Mouse (Mus musculus): ENCODE measurements around the gene Camk1d. TPM values are rescaled to one million over a fixed set of nuclear protein-coding genes. Genes with fewer than 3 reads are reported as not detected.

Camk1d gene
- polyA plus RNA-seq, 3 experiments from 2014 or later: 8.0 to 13.0 (median 9.3) TPM

DNA sequence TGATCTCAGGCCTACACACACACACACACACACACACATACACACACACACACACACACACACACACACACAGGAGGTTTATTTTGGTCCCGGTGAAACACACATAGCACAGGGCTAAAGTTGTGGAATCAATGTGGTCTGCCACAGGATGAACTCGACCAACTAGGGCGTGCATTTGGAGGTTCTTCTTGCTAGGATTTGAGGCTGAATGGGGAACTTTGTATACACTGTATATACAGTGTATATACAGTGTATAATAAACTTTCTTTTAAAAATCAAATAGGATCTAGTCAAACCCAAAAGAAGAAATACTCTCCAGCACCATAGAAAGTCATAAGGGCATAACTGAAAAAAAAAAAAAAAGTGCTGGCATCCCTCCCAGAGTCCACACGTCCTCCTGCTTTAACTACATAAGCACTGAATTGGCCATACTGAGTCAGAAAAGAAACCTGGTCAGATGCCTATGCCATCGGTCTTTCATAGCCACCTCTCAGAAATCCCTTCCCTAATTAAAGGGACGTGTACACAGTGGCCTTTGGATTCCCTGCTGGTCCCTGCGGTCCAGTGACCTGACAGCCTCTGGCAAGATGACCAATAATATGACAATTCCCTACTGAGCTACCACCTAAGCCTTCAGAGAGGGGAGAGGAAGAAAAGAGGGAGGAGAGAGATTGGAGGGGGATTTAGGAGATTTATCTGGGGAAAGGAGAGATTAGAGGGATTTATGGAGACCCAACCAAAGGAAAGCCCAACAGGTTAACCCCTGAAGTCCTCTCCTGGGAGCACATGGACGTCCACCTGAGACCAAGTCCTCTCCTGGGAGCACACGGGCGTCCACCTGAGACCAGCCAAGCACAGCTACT lies 6.2 kb downstream of the Camk1d start:
- ATAC-seq: no peak

DNA sequence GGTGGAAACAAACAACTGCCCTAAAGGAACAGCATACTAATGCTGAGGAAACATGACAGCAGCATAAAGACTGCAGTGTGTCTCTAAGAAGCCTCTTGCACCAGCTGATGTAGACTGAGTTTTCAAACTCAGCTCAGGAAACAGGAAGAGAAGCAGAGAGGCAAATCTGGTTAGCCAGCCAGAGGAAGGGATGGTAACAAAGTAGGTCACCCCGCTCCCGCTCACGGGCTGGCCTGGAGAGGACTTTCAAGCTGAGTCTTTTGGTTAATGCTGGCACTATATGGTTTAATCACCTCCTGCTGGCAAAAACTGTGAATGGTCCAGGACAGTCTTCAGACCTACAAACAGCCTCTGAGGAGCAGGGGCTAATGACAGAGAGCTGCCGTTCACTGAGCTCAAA lies 7.7 kb downstream of the Camk1d start:
- ATAC-seq: peak; percentile 72

DNA sequence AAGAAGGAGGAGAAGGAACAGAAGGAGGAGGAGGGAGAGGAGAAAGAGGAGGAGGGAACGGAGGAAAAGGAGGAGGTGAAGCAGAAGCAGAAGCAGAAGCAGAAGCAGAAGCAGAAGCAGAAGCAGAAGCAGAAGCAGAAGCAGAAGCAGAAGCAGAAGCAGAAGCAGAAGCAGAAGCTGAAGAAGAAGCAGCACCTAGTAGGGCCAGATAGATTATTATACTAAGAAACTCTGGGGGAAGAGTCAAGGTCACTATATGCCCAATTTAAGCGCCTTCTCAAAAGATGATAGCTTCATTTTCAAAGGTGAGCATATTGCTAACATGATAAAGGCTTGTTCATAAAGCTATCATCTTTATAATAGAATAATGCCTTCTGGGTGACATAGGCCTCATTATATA lies 11.9 kb downstream of the Camk1d start:
- ATAC-seq: no peak

DNA sequence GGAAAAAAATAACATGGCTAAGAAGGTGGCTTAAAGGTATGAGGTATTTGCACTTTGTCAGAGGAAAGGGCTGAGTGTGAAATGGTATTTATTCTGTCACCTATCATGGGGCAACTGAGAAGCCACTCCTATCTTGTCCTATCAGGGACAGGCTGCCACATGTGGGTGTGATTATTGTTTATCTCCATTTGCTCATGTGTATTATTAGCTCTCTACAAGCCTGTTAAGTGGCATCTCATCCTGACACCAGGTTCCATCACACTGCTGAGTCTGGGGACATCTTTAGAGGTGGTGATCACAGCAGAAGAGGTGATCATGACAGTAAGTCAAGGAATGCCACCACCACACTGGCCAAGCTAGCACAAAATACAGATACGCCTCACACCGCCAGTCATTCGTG lies 13.4 kb downstream of the Camk1d start:
- ATAC-seq: no peak

DNA sequence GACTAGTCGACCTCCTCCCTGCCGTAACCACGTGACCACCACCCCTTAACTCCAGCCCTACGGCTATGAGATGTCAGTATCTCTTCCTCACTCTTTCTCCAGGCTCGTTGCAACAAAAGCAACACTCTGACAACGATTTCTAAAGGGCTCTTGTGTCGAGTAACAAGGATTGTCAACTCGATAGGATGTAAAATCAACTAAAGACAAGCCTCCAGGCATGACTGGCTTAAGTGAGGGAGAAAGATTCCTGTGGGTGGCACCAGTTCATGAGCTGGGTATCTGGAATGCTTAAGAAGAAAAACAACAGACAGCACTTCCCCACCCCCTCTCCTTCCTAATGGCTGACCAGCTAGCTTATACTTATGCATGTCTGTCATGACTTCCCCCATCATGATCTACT lies 15.9 kb downstream of the Camk1d start:
- ATAC-seq: no peak

DNA sequence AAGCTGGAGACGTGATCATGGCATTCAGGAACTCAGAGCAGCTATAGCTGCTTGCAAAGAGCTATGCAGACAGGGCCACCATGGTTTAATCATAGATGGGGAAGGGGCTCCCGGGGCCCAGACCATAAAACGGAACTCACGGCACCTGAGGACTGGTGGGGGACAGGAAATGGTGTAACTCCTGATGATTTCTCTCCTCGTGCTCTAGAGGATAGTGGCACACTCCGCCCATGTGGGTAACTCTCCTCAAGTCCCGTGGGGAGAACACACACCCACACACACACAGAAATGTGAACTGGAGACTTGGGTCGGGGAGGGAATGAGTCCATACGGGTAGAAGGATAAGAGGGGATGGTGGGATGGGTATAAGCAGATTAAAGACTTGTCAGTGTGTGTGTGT lies 20.2 kb downstream of the Camk1d start:
- ATAC-seq: no peak

DNA sequence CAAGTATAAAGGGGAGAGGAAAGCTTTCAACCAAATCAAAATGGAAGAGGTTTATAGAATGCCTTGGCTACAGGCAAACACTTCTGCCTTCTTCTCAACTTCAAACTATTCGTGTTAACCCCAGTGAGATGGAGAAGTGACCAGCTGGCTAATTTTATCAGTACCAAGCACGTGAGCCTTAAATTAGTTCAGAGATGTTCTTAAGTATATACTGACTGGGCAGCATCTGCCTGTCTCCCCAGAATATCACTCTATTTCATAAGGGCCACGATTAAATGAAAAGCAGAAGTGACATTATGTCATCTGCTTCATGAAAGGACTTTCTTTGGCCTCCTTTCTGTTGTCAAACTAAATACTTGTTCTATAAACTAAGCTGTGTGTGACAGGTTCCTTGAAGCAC lies 22.6 kb downstream of the Camk1d start:
- no peak for ATAC-seq

DNA sequence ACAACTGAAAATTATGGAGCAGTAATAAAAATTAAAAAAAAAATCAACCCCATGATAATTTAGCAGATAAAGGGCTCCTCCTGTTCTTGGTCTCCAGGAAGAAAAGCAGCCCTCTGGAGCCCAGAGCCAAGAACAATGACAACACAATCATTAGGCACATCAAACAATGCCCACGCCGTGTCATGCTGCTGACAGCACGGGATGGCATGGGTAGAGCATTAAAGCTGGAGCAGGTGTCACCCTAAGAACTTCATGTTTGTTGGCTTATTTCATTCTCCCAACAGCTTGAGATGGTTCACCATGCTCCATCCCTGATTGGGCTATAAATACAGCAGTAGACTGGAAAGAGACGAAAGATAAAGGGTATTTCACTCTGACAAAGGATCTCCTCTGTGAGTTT lies 30.9 kb downstream of the Camk1d start:
- ATAC-seq: no peak

DNA sequence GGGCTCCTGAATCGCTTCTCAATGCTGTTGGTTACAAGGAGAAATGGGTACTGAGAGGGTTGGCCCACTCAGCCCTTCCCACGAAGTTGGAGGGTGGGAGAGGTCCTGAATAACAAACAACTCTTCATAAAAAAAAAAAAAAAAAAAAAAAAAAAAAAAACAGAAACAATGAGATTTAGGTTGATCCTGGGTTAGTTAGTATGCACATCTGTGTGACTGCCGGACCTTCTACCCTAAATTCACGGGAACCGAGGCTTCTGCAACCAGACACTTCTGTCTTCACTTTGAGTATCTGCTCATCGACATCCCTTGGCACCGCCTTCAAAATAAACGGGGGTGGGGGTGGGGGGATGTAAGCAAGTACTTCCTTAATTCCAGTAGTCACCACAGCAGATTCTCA lies 32.4 kb downstream of the Camk1d start:
- ATAC-seq: no peak

DNA sequence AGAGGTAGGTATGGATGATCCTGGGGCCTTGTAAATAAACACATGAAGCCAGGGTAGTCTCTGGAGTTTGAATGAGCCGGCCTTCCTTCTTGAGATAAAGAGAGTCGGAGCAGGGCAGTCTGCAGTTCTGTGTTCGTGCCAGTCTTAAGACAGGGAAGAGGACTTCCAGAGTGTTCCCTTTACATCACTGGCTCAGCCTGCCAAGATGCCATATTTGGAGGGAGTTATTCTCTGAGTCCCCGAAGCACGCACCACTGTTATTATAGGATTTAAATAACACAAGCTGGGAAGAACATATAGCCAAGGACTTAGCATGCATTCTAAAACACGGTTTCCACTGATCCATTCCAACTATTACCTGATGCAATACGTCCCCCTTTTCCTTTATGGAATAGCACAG lies 33.0 kb downstream of the Camk1d start:
- no peak for ATAC-seq

DNA sequence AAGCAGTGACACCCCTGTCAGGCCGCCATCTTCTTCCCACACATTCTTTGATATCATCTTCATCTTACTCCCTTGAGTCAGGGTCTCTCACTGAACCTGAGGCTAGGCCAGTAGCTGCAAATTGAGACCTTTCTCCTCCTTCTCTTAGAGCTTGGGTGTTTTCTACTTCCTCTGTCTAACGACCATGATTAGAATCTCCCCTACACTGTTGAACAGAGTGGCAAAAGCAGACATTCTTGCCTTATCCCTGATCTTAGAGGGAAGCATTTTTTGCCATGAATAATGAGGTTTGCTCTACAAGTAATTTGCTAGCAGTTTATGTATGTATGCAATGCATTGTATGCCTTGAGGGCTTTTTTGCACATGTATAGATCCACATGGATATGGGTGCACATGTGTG lies 35.3 kb downstream of the Camk1d start:
- no peak for ATAC-seq

DNA sequence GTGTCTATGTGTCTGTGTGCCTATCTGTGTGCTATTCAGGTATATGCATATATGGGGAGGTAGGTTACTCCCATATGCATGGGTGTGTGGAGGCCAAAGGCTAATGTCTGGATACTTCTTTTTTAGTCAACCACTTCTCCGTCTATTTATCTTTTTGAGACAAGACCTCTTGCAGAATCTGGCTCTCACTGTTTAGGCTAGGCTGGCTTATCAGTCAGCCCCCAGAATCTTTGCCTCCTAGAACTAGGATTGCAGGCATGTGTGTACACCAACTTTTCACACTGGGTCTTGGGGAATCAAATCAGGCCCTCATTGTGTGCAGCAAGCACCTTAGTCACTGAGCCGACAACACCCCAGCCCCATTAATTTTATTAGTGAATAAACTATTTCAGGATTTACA lies 36.8 kb downstream of the Camk1d start:
- no peak for ATAC-seq

DNA sequence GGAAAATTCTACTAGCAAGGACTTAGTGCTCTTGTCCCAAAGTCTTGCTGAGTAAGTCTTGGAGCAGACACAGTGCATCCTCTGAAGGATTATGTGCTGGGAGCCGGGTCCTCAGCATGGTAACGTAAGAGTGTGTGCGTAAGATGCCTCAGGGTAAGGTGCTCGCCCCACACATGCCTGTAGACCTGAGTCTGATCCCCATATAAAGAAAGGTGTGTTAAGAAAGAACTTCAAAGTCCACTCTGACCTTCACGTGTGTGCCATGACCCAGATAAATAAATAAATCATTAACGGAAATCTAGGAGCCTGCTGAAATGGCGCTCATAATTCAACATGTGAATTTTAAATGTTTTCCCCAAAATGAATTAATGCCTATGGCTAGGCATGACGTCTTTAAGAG lies 37.5 kb downstream of the Camk1d start:
- no peak for ATAC-seq

DNA sequence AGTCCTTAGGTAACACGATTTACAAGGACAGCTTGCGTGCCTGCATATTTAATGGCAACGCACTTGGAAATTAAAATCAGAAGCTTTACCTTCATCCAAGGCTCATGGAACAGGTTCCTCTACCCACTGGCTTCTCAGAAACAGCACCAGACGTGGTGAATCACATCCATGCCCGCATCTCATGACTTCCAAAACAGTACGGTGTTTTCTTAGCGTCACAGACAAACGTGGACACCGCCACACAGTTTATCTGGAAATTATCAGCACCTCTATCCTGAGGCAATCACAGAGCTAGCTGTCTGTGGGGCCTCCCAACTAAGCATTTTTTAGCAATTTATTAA lies 38.2 kb downstream of the Camk1d start:
- no peak for ATAC-seq

DNA sequence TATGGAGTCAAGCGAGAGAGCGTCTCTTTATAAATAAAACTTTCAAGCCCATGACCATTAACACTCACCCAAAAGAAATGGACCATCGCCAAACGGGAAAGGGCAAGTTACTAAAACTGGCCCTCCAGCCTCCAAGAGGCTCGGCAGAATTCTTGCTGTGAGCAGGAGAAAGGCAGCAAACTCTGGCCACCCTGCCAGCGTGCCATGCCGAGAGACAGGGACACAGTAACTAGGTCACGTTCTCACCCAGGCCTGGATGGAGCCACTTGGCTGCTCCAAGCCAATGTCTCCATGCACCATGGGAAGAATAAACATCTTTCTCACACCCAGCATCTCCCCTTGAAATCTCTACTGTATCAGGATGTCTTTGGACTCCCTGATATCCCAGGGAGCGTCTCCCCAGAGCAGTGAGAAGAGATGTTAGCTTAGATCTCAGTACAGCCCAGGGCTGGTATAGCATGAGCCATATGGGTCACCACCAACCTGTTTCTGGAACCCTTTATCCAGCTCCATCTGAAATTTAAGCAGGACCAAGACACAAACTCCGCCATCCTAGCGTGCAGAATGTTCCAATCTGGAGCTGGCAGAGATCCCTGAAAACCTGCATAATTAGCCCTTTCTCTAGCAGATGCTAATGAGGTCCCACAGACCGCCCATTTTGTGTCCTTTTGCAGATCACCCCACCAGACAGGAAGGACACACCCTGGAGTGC lies 38.7 kb downstream of the Camk1d start:
- ATAC-seq: no peak

DNA sequence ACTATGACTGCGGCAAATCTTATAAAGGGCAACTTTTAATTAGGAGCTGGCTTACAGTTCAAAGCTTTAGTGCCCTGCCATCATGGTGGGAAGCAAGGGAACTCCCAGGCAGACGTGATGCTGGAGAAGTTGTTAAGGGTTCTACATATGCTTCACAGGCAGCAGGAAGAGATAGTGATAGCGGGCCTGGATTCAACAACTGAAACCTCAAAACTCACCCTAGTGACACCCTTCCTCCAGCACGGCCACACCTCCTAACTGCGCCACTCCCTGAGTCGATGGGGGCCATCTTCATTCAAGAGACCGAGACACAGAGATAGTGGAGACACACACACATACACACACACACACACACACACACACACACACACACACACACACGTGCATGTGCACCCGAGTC lies 39.8 kb downstream of the Camk1d start:
- no peak for ATAC-seq

DNA sequence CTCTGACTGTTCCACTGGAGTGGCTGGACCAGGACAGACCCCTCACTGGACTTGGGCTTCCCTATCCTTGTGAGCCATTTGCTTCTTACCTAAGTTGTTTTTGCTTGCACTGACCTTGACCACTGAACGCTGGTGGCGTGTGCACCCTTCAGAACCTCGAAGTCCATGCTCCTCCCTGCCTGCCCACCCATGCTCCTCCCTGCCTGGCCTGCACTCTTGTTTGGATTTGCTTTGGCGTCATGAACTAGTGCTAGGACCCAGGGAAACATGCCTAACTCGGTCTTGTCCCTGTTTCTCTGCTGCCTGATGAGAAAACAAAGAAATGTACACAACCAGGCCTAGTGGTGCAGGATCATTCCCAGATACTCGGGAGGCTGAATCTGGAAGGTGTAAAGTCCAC lies 40.5 kb downstream of the Camk1d start:
- ATAC-seq: no peak

DNA sequence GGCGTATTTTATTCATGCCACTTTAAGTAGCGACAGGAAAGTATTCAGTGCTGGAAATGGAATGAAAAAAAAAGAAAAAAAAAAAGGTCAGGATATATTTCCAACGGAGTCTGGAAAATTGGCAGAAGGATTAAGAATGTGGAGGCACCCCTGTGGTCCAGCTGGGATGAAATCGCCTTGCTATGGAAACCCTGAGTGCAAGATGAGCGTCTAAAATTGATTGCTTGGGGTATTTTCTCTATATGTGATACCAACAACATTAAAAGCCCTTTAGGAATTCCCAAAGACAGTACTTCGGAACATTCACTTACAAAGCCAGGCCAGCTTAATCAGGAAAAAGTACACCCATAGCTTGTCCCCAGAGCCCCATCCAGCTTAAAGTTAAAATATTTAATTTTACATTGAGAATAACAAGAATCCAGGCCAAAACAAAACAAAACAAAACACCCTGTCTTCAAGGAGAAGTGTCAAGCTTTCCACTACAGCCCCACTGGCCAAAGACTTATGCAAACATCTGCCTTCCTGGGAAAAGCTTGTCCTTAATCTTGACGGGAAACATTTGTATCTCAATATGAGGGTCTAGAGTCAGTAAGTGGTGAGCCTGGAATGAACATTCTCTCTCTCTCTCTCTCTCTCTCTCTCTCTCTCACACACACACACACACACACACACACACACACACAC lies 41.3 kb downstream of the Camk1d start:
- no peak for ATAC-seq

DNA sequence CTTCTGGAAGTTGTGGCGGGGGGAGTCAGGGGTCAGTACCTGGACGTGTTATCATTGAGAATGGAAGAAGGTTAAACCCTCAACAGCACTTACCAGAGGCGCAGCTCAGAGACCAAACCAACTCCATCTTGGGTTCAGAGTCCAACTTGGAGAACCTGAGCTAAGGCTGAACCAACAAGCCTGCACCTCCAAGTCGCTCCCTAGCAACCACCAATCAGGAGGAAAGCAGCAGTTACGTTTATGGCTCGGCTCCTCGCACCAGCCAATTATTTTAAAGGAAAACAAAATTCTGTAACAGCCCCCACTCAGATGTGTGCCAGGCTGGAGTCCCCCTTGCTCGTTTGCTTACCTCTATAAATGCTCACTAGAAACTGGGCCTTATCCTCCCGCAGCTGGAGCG lies 44.2 kb downstream of the Camk1d start:
- ATAC-seq: no peak

DNA sequence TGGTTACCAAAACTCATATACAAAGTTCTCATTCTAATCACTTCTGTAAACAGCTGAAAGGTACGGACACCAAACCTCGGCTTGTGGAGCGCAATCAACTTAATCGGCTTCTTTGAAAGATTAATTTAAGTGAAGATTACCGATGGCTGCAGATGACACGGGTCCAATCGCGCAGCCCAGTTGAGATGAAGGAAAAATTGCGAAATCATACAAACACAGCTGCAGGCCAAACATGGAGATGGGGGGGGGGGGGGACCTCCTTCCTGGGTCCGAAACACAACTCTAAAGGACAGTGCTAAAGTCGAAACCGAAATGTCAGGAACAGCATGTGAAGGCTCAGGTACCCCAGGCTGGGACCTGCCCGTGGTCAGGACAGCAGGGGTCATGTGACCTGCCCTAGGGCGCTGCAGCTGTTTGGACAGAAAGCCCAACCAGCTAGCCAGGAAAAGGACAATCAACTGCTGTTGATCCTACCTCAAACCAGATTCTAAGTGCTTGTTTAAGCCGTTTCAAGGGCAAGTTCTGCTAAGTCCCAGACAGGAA lies 44.7 kb downstream of the Camk1d start:
- ATAC-seq: no peak

DNA sequence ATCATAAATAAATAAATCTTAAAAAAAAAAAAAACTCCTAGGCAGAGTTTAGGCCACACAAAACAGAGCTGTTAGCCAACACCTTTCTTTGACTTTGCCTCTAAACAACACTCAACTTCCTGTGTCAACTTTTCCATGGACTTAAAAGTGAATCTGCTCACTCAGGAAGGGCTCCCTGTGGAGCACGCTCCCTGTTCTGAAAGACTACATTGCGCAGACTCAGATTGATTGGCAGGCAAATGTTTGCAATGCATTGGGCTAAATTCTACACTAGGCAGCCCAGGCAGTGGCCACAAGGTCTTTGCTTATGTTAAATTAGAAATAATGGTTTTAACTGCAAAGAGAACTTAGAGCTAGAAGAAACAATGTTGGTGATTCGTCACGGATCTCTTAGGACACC lies 45.4 kb downstream of the Camk1d start:
- no peak for ATAC-seq

DNA sequence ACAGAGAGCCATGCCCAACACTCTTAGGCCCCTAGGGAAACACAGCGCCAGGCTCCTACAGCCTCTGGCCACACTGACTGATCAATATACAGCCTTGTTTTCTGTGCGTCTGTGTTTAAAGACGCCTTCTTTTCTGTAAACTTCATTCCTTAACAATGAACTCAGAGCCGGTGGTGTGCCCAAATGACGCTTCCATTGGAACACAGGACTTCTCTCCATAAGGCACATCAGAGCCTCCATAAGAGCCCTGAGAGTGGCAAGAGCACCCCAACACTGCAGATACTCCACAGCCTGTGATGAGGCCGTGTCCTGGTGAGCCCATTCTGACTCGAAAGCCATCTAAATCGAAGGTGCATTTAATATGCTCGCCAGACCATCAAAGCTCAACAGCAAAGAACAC lies 50.8 kb downstream of the Camk1d start:
- ATAC-seq: no peak

DNA sequence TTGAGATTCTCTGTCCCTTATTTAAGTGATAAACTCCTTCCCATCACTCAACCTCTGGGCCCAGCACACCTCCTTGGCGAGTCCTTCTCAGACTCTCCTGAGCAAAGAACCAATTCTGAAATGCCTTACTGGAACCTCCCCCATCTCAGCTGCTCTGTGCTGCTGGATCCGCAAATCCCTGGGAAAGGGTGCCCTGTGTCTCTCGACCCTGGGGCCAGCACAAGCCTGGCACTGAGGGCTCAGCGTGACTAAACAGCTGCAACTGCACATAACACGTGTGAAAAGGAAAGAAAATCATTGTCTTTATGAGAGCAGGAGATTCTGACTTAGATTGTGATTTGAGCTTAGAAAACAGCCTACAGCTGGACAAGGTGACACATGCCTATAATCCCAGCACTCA lies 52.4 kb downstream of the Camk1d start:
- no peak for ATAC-seq

DNA sequence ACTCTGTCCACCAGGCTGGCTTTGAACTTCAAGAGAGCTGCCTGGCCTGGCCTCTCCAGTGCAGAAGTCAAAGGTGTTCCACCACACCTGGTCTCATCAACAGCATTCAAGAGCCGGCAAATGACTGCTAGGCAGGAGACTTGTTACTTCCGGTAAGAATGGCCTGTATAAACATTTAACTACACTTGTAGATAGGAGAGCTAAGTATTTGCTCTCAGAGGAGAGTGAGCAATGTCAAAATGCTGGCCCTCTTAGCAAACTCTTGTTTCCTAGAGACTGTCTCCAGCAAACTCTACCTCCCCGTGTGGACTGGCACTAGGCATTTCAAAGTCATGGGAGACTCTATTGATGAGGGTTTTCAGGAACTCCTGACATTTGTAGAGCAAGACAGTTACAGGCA lies 56.3 kb downstream of the Camk1d start:
- no peak for ATAC-seq

Measured in inflammation-experienced regulatory T-cells, adult 6 months (primary cell).